Mouse (Mus musculus) splenic B cell, adult 2 months (primary cell): ENCODE data around the gene Limk2.

Source experiments
- DNase-seq: peaks from one replicate; pipeline ENCODE4 v3.0.0-alpha.2; 2011; ENCODE audit warnings: low read depth, low spot score
- H3K27me3 ChIP-seq: 2 replicates; pipeline ENCODE4 v1.6.1; 2012; ENCODE audit warnings: mild to moderate bottlenecking, low read length, moderate library complexity, mixed read lengths; ENCODE audit not compliant: control insufficient read depth, poor library complexity, insufficient read depth, severe bottlenecking
- H3K36me3 ChIP-seq: 2 replicates; pipeline ENCODE4 v1.6.1; 2012; ENCODE audit warnings: mild to moderate bottlenecking, low read length, moderate library complexity, mixed read lengths; ENCODE audit not compliant: control insufficient read depth, poor library complexity, insufficient read depth, severe bottlenecking

The Limk2 gene

DNA sequence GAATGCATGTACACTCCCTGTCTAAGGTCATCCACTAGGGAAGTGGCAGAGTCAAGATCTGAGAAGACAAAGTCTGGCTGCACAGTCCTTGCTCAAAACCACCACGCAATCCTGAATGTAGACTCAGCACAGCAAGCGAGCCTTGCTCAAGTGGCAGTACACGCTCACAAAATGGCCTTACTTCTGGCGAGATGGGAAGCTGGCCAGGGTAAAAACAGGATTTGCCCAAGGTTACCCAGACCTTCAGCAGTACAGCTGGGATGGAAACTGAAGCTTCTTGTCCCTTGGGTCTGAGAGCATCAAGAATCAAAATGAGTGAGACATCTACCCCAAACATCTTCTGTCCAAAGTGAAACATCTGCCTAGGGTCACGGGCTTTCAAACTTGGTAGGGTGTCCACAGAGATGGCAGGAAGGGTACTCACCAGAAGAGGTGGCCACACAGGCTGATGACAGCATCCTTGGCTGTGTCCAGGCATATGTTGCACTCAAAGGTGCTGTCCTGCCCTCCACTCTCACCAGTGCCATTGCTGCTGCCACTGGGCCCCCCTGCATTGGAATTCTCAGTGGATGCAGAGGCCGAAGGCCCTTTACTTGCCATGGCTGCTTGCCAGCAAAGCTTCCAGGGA lies 23.1 kb upstream of the Limk2 start:
- no peaks in the 10 kb centered on the region; the same call in 1 of the 2 replicates for H3K27me3 ChIP-seq
- no peaks in the 10 kb centered on the region for H3K36me3 ChIP-seq
- no peak for DNase-seq

DNA sequence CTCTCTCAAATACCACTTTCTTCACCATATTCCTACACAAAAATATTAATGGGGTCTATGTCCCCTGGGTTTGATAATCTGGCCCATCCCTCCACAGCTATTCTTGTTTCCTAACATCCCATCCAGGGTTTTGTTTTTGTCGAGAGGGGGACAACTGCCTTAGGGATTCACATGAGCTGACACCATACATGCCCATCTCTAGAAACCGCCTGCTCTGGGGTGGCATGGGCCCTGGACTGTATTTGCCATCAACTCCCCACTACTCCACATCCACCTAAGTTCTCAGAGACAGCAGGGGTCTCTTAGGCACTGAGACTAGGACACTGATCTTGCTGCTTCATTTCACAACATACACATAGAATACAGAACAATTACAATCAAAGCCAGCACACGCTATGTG lies 22.5 kb upstream of the Limk2 start:
- H3K27me3 ChIP-seq: no peaks in the 10 kb centered on the region; the same call in 1 of the 2 replicates
- no peak for DNase-seq
- H3K36me3 ChIP-seq: no peaks in the 10 kb centered on the region

DNA sequence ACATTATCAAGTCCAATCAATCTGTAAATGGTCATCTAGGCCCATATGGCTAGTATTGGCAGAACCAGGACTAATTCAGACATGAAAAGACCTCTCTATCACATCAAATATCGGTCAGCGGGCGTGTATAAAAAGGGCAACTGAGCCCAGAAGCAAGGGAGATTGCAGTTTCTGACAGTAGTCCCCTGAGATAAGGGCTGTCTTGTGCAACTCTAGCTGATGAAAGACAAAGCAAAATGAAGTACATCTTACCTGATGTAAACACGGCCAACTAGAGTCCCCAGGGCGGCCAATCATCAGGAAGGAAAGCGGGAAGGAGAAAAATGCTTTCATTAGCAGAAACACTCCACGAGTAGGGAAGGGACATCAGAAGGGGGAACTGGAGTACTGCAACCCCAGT lies 19.6 kb upstream of the Limk2 start:
- Histone ChIP-seq H3K36me3 (peaks cover 2% of the 10 kb centered on the region; the same call in 1 of the 2 replicates), H3K27me3 (no peaks in the 10 kb centered on the region)
- DNase-seq: no peak

DNA sequence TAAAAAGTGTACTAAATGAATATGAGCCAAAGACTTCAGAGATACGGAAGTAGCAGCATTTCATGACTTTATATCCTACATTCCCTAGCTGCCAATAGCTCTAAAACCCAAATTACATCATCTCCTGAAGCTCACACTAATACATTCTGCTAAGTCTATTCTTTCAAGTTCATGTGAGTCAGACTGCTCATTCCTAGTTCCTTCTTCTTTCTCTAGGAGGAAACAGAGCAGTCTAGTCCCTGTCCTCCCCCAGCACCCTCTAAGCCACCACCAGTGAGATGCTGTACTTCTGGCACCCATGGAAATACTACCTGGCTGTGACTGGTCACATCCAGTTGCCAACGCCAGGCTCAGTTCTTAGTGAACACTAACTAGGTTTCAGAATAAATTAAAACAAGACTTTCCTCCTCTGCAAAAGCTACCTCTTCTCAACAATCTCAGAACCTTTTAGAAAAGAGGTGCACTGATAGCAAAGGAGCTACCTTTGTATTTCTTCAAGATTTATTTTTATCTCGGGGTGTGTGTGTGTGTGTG lies 18.8 kb upstream of the Limk2 start:
- no peak for DNase-seq
- Histone ChIP-seq H3K27me3 (no peaks in the 10 kb centered on the region), H3K36me3 (peaks cover 2% of the 10 kb centered on the region; the same call in 1 of the 2 replicates)

DNA sequence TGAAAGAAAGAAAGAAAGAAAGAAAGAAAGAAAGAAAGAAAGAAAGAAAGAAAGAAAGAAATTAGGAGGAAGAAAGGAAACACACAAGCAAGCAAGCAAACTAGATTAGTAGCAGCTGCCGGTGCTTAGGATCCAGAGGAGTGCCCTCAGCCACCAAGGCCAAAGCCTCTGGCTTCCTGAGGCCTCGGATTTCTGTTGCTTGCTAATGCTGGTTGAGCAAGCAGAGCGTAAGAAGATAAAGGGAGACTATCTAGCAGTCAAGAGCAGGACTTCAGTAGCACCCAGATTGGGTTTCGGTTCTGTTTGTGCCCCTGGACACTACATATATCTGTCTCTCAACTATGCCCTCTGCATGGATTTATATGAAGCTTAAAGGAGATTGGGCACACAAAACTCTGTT lies 13.3 kb upstream of the Limk2 start:
- Histone ChIP-seq H3K27me3 (no peaks in the 10 kb centered on the region), H3K36me3 (peaks cover 15% of the 10 kb centered on the region)
- DNase-seq: no peak

DNA sequence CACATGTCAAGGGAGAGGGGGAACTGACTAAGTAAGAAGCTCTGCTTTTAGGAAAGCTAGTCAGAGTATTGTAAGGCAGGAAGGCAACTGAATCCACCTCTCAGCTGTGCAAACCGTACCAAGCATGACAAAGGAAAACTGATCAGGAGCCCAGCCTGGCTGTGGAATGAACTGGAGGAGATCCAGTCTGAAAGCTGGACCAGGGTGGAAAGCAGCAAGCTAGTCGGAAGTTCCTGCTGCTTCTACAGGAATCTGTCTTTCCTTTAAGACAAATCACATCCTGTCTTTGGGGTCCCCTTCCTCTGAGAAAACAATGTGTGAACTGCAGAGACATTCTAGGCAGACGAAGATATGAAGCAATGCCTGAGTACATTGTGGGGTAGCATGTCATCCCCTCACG lies 9.8 kb upstream of the Limk2 start:
- Histone ChIP-seq H3K27me3 (no peaks in the 10 kb centered on the region), H3K36me3 (peaks cover 13% of the 10 kb centered on the region)
- no peak for DNase-seq

DNA sequence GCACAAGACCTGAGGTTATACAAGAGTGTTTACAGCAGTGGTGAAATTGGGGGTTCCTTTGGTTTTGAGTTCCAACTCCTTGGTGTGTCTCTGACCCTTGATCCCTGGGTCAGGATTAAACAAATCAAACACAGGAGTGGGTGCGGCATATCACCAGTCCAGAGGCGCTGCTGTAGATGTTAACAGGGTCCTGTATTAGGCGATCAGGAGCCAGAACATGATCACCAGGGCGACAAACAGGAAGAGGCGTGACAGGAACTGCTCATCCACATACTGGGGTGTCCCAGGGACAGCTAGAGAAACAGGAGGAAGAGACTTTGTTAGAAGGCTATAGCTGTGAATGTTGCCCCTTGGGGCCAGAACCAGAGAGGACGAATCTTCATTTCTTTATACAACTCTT lies 8.8 kb upstream of the Limk2 start:
- Histone ChIP-seq H3K27me3 (no peaks in the 10 kb centered on the region), H3K36me3 (peaks cover 13% of the 10 kb centered on the region)
- DNase-seq: no peak

DNA sequence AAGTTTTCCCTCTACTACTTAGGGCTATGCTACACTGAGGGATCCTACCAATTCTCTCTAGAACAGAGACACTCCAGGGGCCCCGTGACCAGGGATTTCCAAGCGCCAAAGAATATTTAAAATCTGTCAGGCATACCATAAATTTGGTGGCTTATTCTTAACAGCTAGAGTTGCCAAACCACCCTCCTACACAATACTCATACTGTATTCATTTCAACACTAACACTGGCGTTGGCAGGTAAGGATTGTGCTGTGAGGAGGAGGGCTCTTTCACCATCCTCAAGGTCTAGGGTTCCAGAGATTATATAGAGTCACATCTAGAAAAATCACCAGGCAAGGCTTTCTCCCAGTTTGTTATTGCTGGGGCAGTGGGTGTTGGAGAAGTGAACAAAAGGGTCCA lies 7.4 kb upstream of the Limk2 start:
- no peak for DNase-seq
- peaks cover 13% of the 10 kb centered on the region for H3K36me3 ChIP-seq
- no peaks in the 10 kb centered on the region for H3K27me3 ChIP-seq

DNA sequence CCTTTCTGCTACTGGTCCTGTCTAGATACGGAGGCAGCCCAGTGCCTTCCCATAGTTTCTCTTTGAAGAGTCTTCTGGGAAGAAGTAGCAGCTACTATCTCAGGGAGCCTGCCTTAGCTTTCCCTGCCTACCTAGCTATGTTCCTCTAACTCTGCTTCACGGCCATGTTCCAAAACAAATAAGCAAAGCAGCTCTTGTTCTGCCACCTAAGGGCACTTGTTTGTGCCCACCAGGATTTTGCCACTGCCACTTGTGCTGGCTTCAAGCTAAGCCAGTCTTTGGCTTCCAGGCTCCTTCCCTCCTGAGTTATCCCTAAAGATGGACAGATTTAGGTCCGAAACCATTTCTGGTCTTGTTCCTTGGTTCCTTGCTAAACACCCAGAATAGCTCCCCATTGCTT lies 3.1 kb upstream of the Limk2 start:
- no peaks in the 10 kb centered on the region for H3K27me3 ChIP-seq
- DNase-seq: no peak
- no peaks in the 10 kb centered on the region for H3K36me3 ChIP-seq

DNA sequence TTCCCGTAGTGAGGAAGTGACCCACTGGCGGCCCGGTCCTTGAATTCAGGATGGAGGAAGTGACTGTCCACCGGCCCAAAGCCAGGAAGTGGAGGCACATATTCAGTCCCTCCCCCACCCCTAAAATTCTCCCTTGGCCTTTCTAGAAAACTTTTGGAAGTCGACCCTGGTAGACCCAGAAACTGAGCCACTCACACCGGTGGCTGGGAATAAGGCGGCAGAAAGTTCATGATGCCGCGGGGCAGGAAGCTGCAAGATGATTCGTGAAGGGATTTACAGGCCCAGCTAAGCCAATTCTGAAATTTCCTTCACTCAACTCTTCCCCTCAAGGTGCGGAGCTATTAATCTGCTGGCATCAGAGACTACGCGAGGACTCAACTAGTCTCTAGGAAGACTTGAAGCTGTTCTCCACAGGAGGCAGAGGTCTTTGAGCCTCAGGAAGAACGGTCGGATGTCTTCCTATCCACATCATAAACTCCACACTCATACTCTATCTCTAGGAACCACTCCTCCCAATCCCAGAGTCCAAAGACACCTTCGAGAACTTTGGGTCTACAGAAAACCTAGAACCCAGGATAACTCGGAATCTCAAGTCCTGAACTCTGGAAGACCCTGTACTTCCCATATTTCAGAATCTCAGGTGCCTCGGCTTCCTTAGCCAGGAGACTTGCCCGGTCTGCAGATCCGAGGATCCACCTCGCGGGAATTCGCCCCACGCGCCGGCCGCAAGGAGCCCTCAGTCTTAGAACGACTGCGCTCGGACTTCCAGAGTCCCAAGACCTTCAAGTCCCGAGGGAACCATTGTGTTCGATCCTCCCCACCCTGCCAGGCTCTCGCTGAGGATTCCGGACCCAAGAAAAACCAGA lies 625 bp downstream of the Limk2 start:
- no peaks in the 10 kb centered on the region for H3K36me3 ChIP-seq
- DNase-seq: peak; percentile 10
- H3K27me3 ChIP-seq: no peaks in the 10 kb centered on the region

DNA sequence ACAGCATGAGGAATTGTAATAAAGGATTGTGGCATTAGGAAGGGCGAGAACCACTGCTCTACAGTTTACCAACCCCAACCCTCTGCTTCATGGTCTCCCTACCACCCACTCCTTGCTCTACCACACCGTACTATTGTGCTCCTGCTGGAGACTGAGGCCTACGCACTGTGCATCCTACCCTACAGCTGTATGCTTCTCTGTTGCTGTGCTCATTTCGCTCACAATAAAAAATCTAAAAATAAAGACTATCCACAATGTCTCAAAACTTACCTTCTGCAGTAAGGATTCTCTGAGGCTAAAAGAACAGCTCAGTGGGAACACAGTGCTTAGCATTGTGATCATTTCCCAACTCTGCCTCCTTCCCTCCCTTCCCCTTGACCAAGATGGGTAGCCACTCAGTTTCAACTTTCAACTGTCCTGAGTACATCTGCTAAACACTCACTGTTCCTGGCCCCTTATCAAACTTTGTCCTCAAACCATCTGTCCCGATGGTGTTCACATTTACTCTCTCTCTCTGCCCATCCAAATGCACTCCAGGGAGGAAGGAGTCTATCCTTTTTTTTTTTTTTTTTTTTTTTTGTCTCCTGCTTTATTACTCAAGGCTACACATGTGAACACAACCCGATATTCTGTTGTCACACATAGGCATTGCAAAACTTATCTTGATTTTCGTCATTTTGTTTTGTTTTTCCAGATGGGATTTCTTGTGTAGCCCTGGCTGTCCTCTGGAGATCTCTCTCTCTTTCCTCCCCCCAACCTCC lies 4.5 kb downstream of the Limk2 start:
- H3K36me3 ChIP-seq: no peaks in the 10 kb centered on the region
- H3K27me3 ChIP-seq: no peaks in the 10 kb centered on the region
- DNase-seq: no peak

DNA sequence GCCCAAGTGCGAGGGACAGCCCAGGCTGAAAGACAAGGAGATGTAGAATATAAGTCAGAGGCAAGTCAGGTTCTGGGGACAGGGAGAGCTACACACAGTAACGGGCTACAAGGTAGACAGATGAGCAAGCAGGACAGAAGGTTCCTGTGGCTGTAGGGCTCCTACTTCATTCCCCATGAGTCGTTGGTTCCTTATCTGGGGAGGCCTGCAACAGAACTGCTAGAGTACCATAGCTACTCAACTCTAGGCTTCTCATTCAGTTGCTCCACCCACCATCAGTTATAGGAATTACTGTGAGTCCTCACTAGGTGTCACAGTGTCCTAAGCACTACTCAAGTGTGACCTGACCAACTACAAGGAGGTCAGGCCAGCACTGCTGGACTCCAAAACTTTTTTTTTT lies 6.0 kb downstream of the Limk2 start:
- no peaks in the 10 kb centered on the region for H3K27me3 ChIP-seq
- no peaks in the 10 kb centered on the region for H3K36me3 ChIP-seq
- DNase-seq: no peak

DNA sequence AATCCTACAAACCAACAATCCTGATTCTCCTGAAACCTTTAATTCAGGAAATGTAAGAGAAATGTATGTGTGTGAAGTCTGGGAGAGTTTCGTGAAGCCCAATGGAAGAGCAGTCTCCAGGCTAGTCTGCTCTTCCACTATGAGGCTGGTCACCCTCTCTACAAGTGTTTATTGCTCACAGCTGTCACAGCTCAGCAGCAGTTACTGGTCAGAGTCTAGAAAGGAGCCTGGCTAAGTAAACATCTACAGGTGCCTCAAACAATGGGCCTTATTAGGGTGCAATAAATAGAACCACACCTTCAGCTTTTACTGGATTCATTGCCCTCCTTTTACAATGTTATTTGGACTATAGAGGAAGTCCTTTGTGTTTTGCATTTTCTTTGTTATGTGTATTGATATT lies 10.7 kb downstream of the Limk2 start:
- H3K36me3 ChIP-seq: no peaks in the 10 kb centered on the region; the same call in 1 of the 2 replicates

DNA sequence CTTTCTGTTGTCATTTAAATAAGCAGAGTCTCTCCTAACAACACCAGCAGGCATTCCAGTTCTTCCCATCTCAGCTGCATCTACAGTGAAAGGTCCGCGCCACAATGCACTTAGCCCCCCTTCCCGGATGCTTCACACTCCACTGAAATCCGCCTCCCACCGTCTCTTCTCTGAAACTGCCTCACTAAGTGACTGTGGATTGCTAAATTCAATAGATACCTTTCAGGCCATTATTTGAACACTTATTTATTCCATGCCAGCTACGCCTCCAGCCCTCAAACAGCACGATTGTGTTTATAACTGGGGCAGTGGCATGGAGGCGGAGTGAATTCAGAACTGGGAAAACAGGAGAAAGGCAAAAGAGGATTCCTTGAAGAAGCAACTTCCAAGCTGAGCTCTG lies 12.4 kb downstream of the Limk2 start:
- Histone ChIP-seq H3K27me3 (no peaks in the 10 kb centered on the region), H3K36me3 (peaks cover 2% of the 10 kb centered on the region; the same call in 1 of the 2 replicates)
- DNase-seq: no peak

More for the DNA sequence above, 10.7 kb downstream of the Limk2 start:
- no peak for DNase-seq
- no peaks in the 10 kb centered on the region for H3K27me3 ChIP-seq

DNA sequence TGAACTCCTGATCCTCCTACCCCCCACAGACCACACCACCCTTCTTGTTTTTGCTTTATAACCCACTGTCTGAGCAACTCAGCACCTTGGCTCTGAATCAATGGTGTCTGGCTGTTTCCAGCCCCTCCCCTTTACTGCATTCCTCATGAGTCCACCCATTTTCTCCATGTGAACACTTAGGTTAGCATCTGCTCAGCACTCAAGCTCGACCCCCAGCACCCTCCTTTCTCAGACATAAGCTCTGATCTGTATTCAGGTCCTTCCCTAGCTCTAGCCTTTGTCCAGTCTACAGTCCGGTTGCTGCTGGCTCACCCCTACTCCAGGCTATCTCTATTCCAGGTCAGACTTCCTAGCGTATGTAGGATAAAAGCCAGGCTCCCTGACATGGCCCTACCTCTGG lies 12.9 kb downstream of the Limk2 start:
- Histone ChIP-seq H3K36me3 (peaks cover 2% of the 10 kb centered on the region; the same call in 1 of the 2 replicates), H3K27me3 (no peaks in the 10 kb centered on the region)
- DNase-seq: no peak
